Mouse (Mus musculus) small intestine, adult 2 months (tissue): ENCODE measurements around the gene Zbtb21. TPM values are rescaled to one million over a fixed set of nuclear protein-coding genes. Genes with fewer than 3 reads are reported as not detected.
"Not testable (repeated sequence)": the region's sequence is repeated elsewhere in the genome, so short reads cannot be mapped to it uniquely, and the experiment has no call there.

Experiments used
- H3K27ac ChIP-seq: fragments of 200-500 bp; 2 replicates; pipeline ENCODE4 v1.5.1; 2012; ENCODE audit warnings: low read depth, low read length, control low read depth, inconsistent platforms; ENCODE audit not compliant: insufficient read depth
- H3K27me3 ChIP-seq: fragments of 200-500 bp; 2 replicates; pipeline ENCODE4 v1.6.1; 2012; ENCODE audit warnings: mild to moderate bottlenecking, moderate library complexity, low read length, inconsistent platforms; ENCODE audit not compliant: control insufficient read depth, insufficient read depth
- H3K36me3 ChIP-seq: fragments of 200-500 bp; 2 replicates; pipeline ENCODE4 v1.6.1; 2012; ENCODE audit warnings: mild to moderate bottlenecking, low read length, control low read depth, inconsistent platforms; ENCODE audit not compliant: control insufficient read depth, insufficient read depth
- H3K4me1 ChIP-seq: fragments of 200-500 bp; 2 replicates; pipeline ENCODE4 v1.6.1; 2012; ENCODE audit warnings: low read length, inconsistent platforms, mixed read lengths; ENCODE audit not compliant: control insufficient read depth, insufficient read depth, insufficient read length
- H3K4me3 ChIP-seq: fragments of 200-500 bp; 2 replicates; pipeline ENCODE4 v1.5.1; 2012; ENCODE audit warnings: low read depth, mild to moderate bottlenecking, control low read depth, inconsistent platforms, low read length, moderate library complexity
- CTCF ChIP-seq: fragments of 200-500 bp; IDR thresholded peaks from 2 replicates; pipeline ENCODE4 v1.5.1; 2012; ENCODE audit warnings: low read depth, mild to moderate bottlenecking, control low read depth, inconsistent platforms, low read length, moderate library complexity, mixed read lengths; ENCODE audit not compliant: insufficient replicate concordance, insufficient read length; ENCODE audit errors: extremely low read depth
- POLR2A ChIP-seq: fragments of 200-500 bp; IDR thresholded peaks from 2 replicates; pipeline ENCODE4 v1.6.1; 2012; ENCODE audit warnings: low read depth, mild to moderate bottlenecking, control low read depth, inconsistent platforms, low read length, moderate library complexity
- WGBS: fragments of 180-500 bp; shearing (Covaris S2); methylation state at CpG from one replicate; pipeline ENCODE4 v1.1.7; 2018; 5-methylcytosine and 5-hydroxymethylcytosine counted together
- polyA plus RNA-seq: library from polyadenylated mRNA; depleted of rRNA; stranded (reverse); fragments of >200 nt; gene quantifications from 2 replicates; pipeline ENCODE4 v1.2.3, GENCODE M21; 2012

Gene Zbtb21
- polyA plus RNA-seq, 1 experiment, result 10.0 TPM

- H3K27me3 ChIP-seq, result no peaks in the 10 kb centered on the region
- H3K4me1 ChIP-seq, result peaks cover 3% of the 10 kb centered on the region; the same call in 1 of the 2 replicates
- H3K4me3 ChIP-seq, result no peak overlapping the region
- H3K36me3 ChIP-seq, result peaks cover 41% of the 10 kb centered on the region
- 85% methylated on average over 4 of the region's 4 CpGs for WGBS
- H3K27ac ChIP-seq, result no peak overlapping the region
- TF ChIP-seq POLR2A (no peak), CTCF (no peak)
Observed at GRCm38 (mm10) chr16:97948836-97949235, 13.6 kb downstream of the Zbtb21 start.

GRCm38 (mm10) chr16:97946993-97947392 is 15.4 kb downstream of the Zbtb21 start:
- WGBS, result 79% methylated on average over 2 of the region's 2 CpGs
- H3K4me3 ChIP-seq, H3K27ac ChIP-seq, H3K4me1 ChIP-seq, H3K27me3 ChIP-seq: not testable (repeated sequence)
- peaks cover 29% of the 10 kb centered on the region for H3K36me3 ChIP-seq

GRCm38 (mm10) chr16:97941844-97942243 is 20.6 kb downstream of the Zbtb21 start:
- H3K36me3 ChIP-seq, result no peaks in the 10 kb centered on the region
- no peaks in the 10 kb centered on the region for H3K27me3 ChIP-seq
- no peak overlapping the region for H3K27ac ChIP-seq
- TF ChIP-seq CTCF, result no peak
- no peak for TF ChIP-seq POLR2A
- H3K4me3 ChIP-seq, result no peak overlapping the region
- H3K4me1 ChIP-seq, result no peaks in the 10 kb centered on the region

DNA sequence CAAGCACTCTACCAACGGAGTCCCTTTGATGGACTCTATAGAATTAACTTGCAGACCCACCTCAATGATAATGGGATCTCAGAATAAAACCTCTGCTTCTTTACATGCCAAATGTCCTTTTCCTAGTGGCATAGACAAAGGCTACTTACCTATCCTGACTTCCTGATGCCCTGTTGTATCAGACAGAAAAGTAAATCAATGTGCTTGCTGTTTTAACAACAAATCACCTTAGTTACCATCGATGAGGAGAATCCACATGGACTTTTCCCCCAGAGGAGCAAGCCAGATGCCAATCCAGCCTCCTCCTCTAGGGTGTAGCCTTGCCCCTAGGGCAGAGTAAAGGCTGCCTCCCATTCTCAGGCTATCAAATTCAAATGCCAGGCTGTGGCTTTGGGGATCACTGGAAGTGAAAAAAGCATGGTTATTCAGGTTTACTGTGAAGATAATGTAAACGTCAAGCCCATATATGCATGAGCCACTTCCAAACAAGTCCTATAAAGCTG is 21.9 kb downstream of the Zbtb21 start:
- no peaks in the 10 kb centered on the region for H3K4me1 ChIP-seq
- H3K4me3 ChIP-seq, result no peak overlapping the region
- no peaks in the 10 kb centered on the region for H3K27me3 ChIP-seq
- H3K27ac ChIP-seq, result no peak overlapping the region
- TF ChIP-seq CTCF, result no peak
- TF ChIP-seq POLR2A, result no peak
- H3K36me3 ChIP-seq, result no peaks in the 10 kb centered on the region
- 81% methylated on average over 3 of the region's 3 CpGs for WGBS

- Histone ChIP-seq H3K27me3 (no peaks in the 10 kb centered on the region), H3K4me1 (no peaks in the 10 kb centered on the region), H3K4me3 (no peak overlapping the region), H3K27ac (no peak overlapping the region), H3K36me3 (no peaks in the 10 kb centered on the region)
- WGBS, result 96% methylated on average over 3 of the region's 3 CpGs
- no peak for TF ChIP-seq POLR2A
- TF ChIP-seq CTCF, result no peak
Observed at GRCm38 (mm10) chr16:97935815-97936214, 26.6 kb downstream of the Zbtb21 start.

DNA sequence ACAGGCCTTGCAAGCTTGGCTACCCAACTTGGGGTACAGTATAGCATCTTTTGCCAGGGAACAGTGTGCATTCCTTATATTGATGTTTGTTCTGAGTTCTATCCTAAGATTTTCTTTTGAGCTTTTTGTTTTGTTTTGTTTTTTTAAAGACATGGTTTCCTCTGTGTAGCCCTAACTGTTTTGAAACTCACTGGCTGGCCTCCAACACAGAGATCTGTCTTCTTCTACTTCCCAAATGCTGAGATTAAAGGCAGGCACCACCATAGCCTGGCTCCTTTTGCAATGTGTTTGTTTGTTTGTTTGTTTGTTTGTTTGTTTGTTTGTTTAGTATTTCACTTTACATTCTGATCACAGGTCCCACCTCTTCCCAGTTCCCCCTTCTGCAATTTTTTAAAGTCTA is 32.2 kb downstream of the Zbtb21 start:
- Histone ChIP-seq H3K4me3 (no peak overlapping the region), H3K36me3 (no peaks in the 10 kb centered on the region), H3K27me3 (no peaks in the 10 kb centered on the region), H3K27ac (no peak overlapping the region), H3K4me1 (no peaks in the 10 kb centered on the region)
- TF ChIP-seq POLR2A (no peak), CTCF (no peak)

- H3K4me1 ChIP-seq, result no peaks in the 10 kb centered on the region
- TF ChIP-seq CTCF (no peak), POLR2A (no peak)
- H3K36me3 ChIP-seq, result no peaks in the 10 kb centered on the region
- WGBS, result 21% methylated on average over 1 of the region's 1 CpGs
- no peak overlapping the region for H3K27ac ChIP-seq
- no peaks in the 10 kb centered on the region for H3K27me3 ChIP-seq
- H3K4me3 ChIP-seq, result no peak overlapping the region
Observed at GRCm38 (mm10) chr16:97929520-97929919, 32.9 kb downstream of the Zbtb21 start.
